Mouse (Mus musculus): ENCODE results near the gene Gm11009. TPM values are rescaled to one million over a fixed set of nuclear protein-coding genes. Genes with fewer than 3 reads are reported as not detected.
"Not testable (repeated sequence)": the region's sequence is repeated elsewhere in the genome, so short reads cannot be mapped to it uniquely, and the experiment has no call there.

Gene Gm11009
- not detected in 2 replicates for polyA plus RNA-seq (2012; rRNA removed)
- polyA plus RNA-seq (2014; fragmentation: Nextera tagmentation; extraction: Ambion mirVana), result not detected in 2 replicates

DNA sequence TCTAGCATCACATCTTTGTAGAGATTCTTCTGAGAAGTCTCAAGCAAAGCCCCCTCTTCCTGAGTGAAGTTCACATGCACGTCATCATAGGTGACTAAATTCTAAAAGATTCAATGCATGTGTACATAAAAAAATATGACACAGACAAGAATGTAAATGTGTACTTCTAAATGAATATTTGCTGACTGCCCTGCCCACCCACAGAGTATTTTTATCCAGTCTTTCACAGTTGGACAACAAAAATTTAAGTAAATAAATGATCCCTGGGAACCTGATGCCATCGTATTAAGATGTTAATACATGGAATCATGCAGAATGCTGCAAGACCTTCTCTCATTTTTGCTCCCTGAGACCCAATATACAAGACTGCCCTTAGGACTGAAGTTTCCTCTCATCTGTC lies at the start of gene Gm11009:
Gene Gm11009, minus strand, starts transcription at position 101 of the 400 bp plus-strand sequence.
- not testable (repeated sequence) for DNase-seq (ENCODE audit: low spot score); H3K36me3 ChIP-seq (ENCODE audit: control insufficient read depth, insufficient read depth, low read length); H3K27me3 ChIP-seq (ENCODE audit: control insufficient read depth, insufficient read depth, low read length); H3K4me1 ChIP-seq (ENCODE audit: control insufficient read depth, insufficient read depth, low read length); H3K4me3 ChIP-seq (replicated peaks; ENCODE audit: low read length); H3K9me3 ChIP-seq (ENCODE audit: control insufficient read depth, low read length); H3K27ac ChIP-seq (replicated peaks; ENCODE audit: low read depth, low read length); H3K4me2 ChIP-seq (replicated peaks; ENCODE audit: low read depth, low read length, severe bottlenecking); ATAC-seq (ENCODE audit: low FRiP score, low read depth); H3K9ac ChIP-seq (ENCODE audit: low read depth, low read length, severe bottlenecking)
- no CpG with 5 or more reads among the region's 2 CpGs for WGBS

Other genes with a start within 250 kb of the Gm11009 start
- gene Gm2004, start 169.7 kb downstream of the Gm11009 start, polyA plus RNA-seq (2012; rRNA removed), result 2.5 and 3.2 TPM in 2 replicates
- gene Gm2004, start 169.7 kb downstream of the Gm11009 start, polyA plus RNA-seq (2014; fragmentation: Nextera tagmentation; extraction: Ambion mirVana), result 1.9 and 3.2 TPM in 2 replicates
- 2.3 and 3.5 TPM in 2 replicates for gene 2210418O10Rik, start 92.9 kb downstream of the Gm11009 start, polyA plus RNA-seq (2012; rRNA removed)
- gene 2210418O10Rik, start 92.9 kb downstream of the Gm11009 start, polyA plus RNA-seq (2014; fragmentation: Nextera tagmentation; extraction: Ambion mirVana), result 8.7 and 9.5 TPM in 2 replicates
- 2.5 and 3.6 TPM in 2 replicates for gene Gm14435, start 104.1 kb upstream of the Gm11009 start, polyA plus RNA-seq (2012; rRNA removed)
- gene Gm14435, start 104.1 kb upstream of the Gm11009 start, polyA plus RNA-seq (2014; fragmentation: Nextera tagmentation; extraction: Ambion mirVana), result 11.8 and 15.1 TPM in 2 replicates
- gene Gm14434, start 167.3 kb upstream of the Gm11009 start, polyA plus RNA-seq (2012; rRNA removed), result 12.9 and 14.5 TPM in 2 replicates
- 7.3 and 14.1 TPM in 2 replicates for gene Gm14434, start 167.3 kb upstream of the Gm11009 start, polyA plus RNA-seq (2014; fragmentation: Nextera tagmentation; extraction: Ambion mirVana)
- not detected in 2 replicates for gene Zfp967, start 201.6 kb upstream of the Gm11009 start, polyA plus RNA-seq (2012; rRNA removed)
- gene Zfp967, start 201.6 kb upstream of the Gm11009 start, polyA plus RNA-seq (2014; fragmentation: Nextera tagmentation; extraction: Ambion mirVana), result not detected in 2 replicates

Data from limb, embryonic 14.5 days (tissue).